Mouse (Mus musculus): ENCODE measurements around the gene Extl1. TPM values are rescaled to one million over a fixed set of nuclear protein-coding genes. Genes with fewer than 3 reads are reported as not detected.

Gene Extl1
- polyA plus RNA-seq, 1 experiment from 2014 or later = 6.4 TPM

DNA sequence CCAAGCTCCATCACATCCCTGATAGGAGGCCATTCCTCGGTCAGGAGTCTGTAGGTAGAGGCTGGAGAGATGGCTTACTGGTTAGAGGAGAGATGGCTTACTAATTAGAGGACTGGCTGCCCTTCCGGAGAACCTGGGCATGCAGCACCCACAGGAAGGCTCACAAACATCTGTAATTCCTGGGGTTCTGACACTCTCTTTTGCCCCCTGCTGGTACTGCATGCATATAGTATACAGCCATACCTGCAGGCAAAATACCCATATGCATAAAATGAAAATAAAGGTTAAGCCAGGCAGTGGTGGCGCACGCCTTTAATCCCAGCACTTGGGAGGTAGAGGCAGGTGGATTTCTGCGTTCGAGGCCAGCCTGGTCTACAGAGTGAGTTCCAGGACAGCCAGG lies 3.6 kb upstream of the Extl1 start:
- 66% methylated on average over 6 of the region's 6 CpGs for WGBS
- Histone ChIP-seq H3K9me3 (no peaks in the 10 kb centered on the region), H3K27me3 (no peaks in the 10 kb centered on the region), H3K36me3 (no peaks in the 10 kb centered on the region), H3K4me2 (no peak overlapping the region), H3K27ac (no peak overlapping the region), H3K4me1 (peaks cover under 1% of the 10 kb centered on the region; the same call in 1 of the 2 replicates), H3K9ac (no peak overlapping the region), H3K4me3 (no peak overlapping the region)
- ATAC-seq (ENCODE audit: insufficient number of reproducible peaks, low FRiP score, low TSS enrichment, low read depth) = no peak

DNA sequence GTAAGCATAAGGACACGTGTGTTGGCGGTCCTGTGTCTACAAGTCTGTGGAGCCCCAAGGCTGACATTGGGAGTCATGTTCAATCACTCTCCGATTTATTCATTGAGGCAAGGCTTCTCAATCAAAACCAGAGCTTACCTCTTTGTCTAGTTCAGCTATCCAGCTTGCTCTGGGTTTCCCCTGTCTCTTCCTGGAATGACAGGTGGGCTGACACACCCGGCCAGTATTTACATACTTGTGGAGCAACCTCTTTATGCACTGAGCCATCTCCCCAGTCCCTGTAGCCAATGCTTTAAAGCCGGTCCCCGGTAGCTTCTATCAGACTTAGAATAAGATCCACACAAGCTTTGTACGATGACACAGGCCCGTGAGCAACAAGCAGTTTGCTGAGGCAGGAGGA lies 4.1 kb downstream of the Extl1 start:
- ATAC-seq (ENCODE audit: insufficient number of reproducible peaks, low FRiP score, low TSS enrichment, low read depth) = no peak
- 71% methylated on average over 8 of the region's 8 CpGs for WGBS

DNA sequence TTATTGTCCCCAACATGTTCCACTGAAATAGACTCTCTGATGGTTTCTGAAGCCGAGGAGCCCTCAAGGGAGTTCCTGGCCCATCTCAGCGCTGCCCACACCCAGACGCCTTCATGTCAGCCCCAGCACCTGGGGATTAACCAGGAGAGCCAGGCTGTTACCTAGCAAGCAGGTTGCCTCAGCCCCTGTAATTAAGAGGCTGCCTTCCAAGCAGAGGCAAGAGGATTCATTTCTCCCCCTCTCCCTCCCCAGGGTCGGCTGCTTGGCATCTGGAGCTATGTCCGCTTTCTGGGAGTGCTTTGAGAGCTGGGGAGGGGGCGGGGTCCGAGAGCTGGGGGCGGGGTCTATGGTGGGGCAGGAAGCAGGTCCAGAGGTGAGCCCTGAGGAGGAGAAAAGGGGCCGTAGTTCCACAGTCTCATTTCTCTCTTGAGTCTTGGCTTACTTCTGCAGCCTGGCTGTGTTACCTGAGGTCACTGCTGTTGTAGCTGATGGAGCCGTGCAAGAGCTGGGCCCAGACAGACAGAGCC lies 5.5 kb downstream of the Extl1 start:
- Histone ChIP-seq H3K36me3 (no peaks in the 10 kb centered on the region), H3K27me3 (0 out of 2 replicates have a peak, but pooled peaks cover 3% of the 10 kb centered on the region), H3K4me2 (no peak overlapping the region), H3K4me1 (peaks cover 18% of the 10 kb centered on the region), H3K27ac (peak overlapping the region; percentile 59), H3K9ac (no peak overlapping the region), H3K9me3 (no peaks in the 10 kb centered on the region), H3K4me3 (no peak overlapping the region)
- WGBS = 24% methylated on average over 10 of the region's 10 CpGs
- 0 out of 2 replicates have a peak, but pooled peaks have one; percentile 15 for ATAC-seq (ENCODE audit: insufficient number of reproducible peaks, low FRiP score, low TSS enrichment, low read depth)

More for the DNA sequence above, 4.1 kb downstream of the Extl1 start:
- H3K4me3 ChIP-seq = no peak overlapping the region
- H3K4me1 ChIP-seq = peaks cover 16% of the 10 kb centered on the region
- no peaks in the 10 kb centered on the region for H3K9me3 ChIP-seq
- no peak overlapping the region for H3K9ac ChIP-seq
- no peak overlapping the region for H3K27ac ChIP-seq
- H3K27me3 ChIP-seq = no peaks in the 10 kb centered on the region
- no peak overlapping the region for H3K4me2 ChIP-seq
- H3K36me3 ChIP-seq = no peaks in the 10 kb centered on the region

DNA sequence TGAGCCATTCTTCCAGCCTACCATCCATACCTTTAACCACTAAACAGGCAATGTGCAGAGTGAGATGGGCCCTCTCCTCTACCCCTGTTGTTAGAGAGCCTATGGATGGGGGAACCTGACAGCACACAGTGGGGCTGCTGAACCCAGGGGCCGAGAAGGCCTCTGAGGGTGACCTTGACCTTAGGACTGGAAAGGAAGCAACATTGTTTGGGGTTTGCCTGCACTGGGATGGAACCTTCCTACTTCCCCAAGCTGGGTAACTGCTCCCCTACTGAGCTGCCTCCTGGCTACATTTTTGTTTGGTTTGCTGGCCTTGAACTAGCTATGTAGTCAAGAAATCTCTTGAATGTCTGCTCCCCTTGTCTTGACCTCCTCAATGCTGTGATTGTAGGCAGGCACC lies 9.3 kb downstream of the Extl1 start:
- H3K9ac ChIP-seq = no peak overlapping the region
- WGBS = 65% methylated on average over 1 of the region's 1 CpGs
- H3K9me3 ChIP-seq = no peaks in the 10 kb centered on the region
- peaks cover 34% of the 10 kb centered on the region for H3K27me3 ChIP-seq
- no peak for ATAC-seq (ENCODE audit: insufficient number of reproducible peaks, low FRiP score, low TSS enrichment, low read depth)
- H3K36me3 ChIP-seq = no peaks in the 10 kb centered on the region
- H3K27ac ChIP-seq = no peak overlapping the region
- no peak overlapping the region for H3K4me3 ChIP-seq
- H3K4me2 ChIP-seq = no peak overlapping the region
- H3K4me1 ChIP-seq = peaks cover 46% of the 10 kb centered on the region

DNA sequence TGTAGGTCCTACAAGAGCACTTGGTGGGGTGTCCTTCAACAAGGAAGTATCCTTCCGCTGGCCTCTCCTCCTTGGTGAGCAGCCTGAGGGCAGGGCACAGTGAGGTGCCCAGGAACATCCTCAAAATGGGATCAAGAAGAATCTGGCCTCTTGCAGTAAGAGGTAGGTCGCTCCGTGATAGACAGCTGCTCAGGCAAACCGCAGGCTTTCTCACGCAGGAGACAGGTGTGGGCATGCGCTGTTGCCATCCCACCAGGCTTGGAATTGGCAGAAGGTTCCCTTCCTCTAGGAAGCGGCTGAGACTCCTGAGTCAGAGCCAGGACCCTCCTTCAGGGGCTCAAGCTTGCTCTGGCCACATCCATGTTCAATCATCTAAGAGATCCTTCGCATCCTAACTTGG lies 10.4 kb downstream of the Extl1 start:
- WGBS = 80% methylated on average over 8 of the region's 8 CpGs
- H3K4me2 ChIP-seq = peak overlapping the region; percentile 8; the same call in 1 of the 2 replicates
- no peak overlapping the region for H3K27ac ChIP-seq
- H3K9me3 ChIP-seq = no peaks in the 10 kb centered on the region
- no peak overlapping the region for H3K9ac ChIP-seq
- no peak overlapping the region for H3K4me3 ChIP-seq
- H3K4me1 ChIP-seq = peaks cover 41% of the 10 kb centered on the region
- no peaks in the 10 kb centered on the region for H3K36me3 ChIP-seq
- peaks cover 36% of the 10 kb centered on the region for H3K27me3 ChIP-seq
- no peak for ATAC-seq (ENCODE audit: insufficient number of reproducible peaks, low FRiP score, low TSS enrichment, low read depth)

DNA sequence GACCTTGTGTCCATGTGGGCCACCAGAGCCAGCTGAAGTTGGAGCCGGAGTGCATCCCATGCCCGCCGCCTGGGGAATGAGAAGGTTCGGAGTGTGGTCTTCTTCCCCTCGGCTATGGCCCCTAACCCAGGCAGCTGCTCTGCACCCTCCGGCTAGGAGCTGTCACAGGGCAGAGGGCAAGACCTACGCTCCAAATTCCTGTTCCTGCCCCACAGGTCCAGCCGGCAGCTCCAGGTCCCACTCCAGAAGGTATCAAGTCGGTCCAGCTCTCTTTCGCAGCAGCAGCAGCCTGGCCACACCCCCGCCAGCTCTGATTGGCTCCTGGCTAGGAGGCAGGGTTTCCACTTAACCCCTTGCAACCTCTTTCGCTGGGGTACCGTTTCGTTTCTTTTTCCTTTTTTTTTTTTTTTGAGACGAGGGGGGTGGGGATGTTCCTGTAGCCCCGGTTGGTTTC lies 11.3 kb downstream of the Extl1 start:
- peaks cover 36% of the 10 kb centered on the region for H3K27me3 ChIP-seq
- H3K9ac ChIP-seq = peak overlapping the region; percentile 33; the same call in 1 of the 2 replicates
- peaks cover 35% of the 10 kb centered on the region for H3K4me1 ChIP-seq
- H3K4me3 ChIP-seq = peak overlapping the region; percentile 56
- H3K27ac ChIP-seq = no peak overlapping the region
- WGBS = under 1% methylated on average over 16 of the region's 16 CpGs
- H3K4me2 ChIP-seq = peak overlapping the region; percentile 95
- ATAC-seq (ENCODE audit: insufficient number of reproducible peaks, low FRiP score, low TSS enrichment, low read depth) = 0 out of 2 replicates have a peak, but pooled peaks have one; percentile 61
- H3K36me3 ChIP-seq = no peaks in the 10 kb centered on the region
- no peaks in the 10 kb centered on the region for H3K9me3 ChIP-seq

DNA sequence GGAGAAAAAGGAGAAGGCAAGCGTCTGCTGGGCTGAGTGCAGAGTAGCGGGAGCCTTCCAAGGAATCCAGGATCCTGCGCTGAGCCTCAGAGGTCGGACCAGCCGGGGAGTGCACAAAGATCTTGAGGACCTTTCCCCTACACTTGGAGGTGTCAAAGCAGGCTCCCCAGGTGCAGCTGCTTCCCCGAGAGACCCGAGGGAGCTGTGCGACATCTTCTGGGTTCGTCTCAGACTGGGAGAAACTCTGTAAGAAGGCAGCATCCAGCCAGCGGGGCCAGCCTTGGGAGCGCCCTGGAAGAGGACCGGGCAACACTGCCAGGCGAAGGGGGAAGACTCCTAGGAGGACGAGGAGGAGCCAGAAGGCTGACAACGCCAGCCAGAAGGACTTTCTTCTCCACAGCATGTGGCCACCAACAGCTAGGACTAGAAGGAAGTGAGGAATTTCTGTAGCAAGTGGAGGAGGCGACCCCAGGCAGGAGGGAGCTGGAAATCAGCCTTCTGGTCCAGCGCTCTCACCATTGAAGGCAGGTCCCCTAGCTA lies 12.3 kb downstream of the Extl1 start:
- WGBS = under 1% methylated on average over 17 of the region's 17 CpGs

DNA sequence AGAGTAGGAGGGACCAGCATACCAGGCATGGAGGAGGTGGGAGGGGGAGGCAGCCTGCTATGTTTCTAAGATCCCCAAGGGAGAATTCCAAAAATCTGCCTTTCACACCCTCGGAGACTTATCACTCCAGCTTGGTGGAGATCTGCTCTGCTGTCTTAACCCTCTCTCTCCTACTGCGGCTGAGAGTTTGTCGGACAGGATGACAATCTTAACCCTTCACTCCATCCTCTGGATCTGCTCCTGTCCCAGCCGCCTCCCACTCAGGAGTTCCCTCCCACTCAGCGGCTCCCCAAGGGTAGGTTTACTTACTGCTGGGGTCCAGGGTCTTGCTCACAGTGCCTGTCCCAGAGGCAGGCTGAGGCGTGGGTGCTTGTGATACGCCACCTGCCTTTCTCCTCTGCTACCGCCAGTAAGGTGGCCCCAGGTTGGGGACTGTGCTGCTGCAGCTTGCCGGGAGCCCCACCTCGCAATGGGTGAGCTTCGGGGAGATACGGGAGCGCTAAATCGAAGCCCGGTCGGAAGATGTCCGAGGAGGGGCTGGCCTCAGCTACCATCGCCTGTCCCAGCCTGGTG lies 12.9 kb downstream of the Extl1 start:
- 1% methylated on average over 18 of the region's 18 CpGs for WGBS
- Histone ChIP-seq H3K9ac (peak overlapping the region; percentile 18; the same call in 1 of the 2 replicates), H3K27me3 (peaks cover 36% of the 10 kb centered on the region), H3K4me2 (peak overlapping the region; percentile 95), H3K36me3 (no peaks in the 10 kb centered on the region), H3K4me3 (peak overlapping the region; percentile 56), H3K4me1 (peaks cover 34% of the 10 kb centered on the region), H3K27ac (0 out of 2 replicates have a peak overlapping the region, but pooled peaks have one; percentile 9), H3K9me3 (no peaks in the 10 kb centered on the region)
- no peak for ATAC-seq (ENCODE audit: insufficient number of reproducible peaks, low FRiP score, low TSS enrichment, low read depth)

More for the DNA sequence above, 12.3 kb downstream of the Extl1 start:
- Histone ChIP-seq H3K9ac (peak overlapping the region; percentile 33; the same call in 1 of the 2 replicates), H3K27ac (0 out of 2 replicates have a peak overlapping the region, but pooled peaks have one; percentile 9), H3K4me3 (peak overlapping the region; percentile 56), H3K4me2 (peak overlapping the region; percentile 95), H3K4me1 (peaks cover 35% of the 10 kb centered on the region), H3K9me3 (no peaks in the 10 kb centered on the region), H3K36me3 (no peaks in the 10 kb centered on the region), H3K27me3 (peaks cover 36% of the 10 kb centered on the region)
- ATAC-seq (ENCODE audit: insufficient number of reproducible peaks, low FRiP score, low TSS enrichment, low read depth) = no peak

DNA sequence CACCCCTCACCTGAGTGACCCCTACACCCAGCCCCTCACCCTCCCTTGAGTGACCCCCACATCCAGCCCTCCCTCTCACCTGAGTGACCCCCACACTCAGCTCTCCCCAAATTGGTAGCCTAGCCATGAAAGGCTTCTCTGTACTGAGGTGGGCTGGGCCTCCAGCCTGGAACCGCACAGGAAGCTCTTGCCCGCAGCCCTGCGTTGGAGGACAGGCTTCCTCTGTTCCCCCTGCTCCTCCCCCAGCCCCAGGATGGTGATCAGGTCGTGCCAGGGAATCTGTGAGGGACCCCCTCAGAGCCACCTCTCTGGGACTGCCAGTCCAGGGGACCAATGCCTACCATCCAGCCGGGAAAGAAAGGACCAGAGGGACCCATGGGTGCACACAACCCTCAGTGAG lies 18.4 kb downstream of the Extl1 start:
- Histone ChIP-seq H3K4me3 (no peak overlapping the region), H3K4me1 (peaks cover 21% of the 10 kb centered on the region), H3K4me2 (no peak overlapping the region), H3K27ac (peak overlapping the region; percentile 71), H3K36me3 (no peaks in the 10 kb centered on the region), H3K9ac (no peak overlapping the region), H3K27me3 (peaks cover 12% of the 10 kb centered on the region), H3K9me3 (no peaks in the 10 kb centered on the region)
- ATAC-seq (ENCODE audit: insufficient number of reproducible peaks, low FRiP score, low TSS enrichment, low read depth) = peak; percentile 59
- WGBS = 45% methylated on average over 5 of the region's 5 CpGs

DNA sequence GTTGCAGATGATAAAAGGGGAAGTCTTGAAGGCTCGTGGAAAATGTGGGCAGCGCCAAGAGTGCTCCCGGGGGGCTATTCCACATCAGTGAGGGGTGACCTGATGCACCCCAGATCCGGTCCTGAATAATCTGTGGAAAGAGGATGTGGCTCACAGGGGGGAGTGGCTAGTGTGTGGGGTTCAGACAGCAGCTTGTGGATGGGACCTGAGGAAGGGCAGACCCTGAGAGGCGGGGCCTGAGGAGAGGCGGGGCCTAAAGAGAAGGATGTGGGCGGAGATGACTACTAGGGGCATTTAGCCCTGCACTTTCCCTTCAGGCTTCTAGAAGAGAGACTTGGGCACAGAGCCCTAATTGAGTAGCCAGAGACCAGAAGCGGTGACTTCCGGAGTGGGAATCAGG lies 21.1 kb downstream of the Extl1 start:
- H3K4me1 ChIP-seq = peaks cover 22% of the 10 kb centered on the region
- no peak overlapping the region for H3K4me3 ChIP-seq
- H3K27ac ChIP-seq = no peak overlapping the region

DNA sequence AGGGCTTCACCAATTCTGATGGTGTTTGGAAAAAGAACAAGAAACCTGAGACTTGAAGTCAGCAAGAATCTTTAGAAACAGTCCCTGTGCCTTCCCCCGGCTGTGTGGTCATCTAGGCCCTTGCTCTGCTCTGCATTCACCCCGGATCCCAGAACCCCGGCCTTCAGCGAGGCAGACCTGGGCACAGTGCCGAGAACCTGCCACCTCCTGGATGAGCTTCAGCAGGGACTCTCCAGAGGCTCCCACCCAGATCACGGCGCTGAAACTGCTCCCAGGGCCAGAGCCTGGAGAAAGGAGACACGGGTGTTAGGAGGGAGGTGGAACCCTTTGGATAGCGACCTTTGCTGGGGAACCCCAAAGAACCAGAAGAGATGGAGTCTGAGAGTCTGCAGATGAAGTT lies 21.5 kb downstream of the Extl1 start:
- Histone ChIP-seq H3K27me3 (peaks cover under 1% of the 10 kb centered on the region), H3K4me1 (peaks cover 25% of the 10 kb centered on the region), H3K27ac (no peak overlapping the region), H3K4me3 (no peak overlapping the region), H3K9ac (no peak overlapping the region), H3K4me2 (no peak overlapping the region), H3K36me3 (no peaks in the 10 kb centered on the region), H3K9me3 (no peaks in the 10 kb centered on the region)
- WGBS = 69% methylated on average over 9 of the region's 9 CpGs
- no peak for ATAC-seq (ENCODE audit: insufficient number of reproducible peaks, low FRiP score, low TSS enrichment, low read depth)

More for the DNA sequence above, 21.1 kb downstream of the Extl1 start:
- WGBS = 26% methylated on average over 9 of the region's 9 CpGs
- Histone ChIP-seq H3K9ac (no peak overlapping the region), H3K27me3 (no peaks in the 10 kb centered on the region; the same call in 1 of the 2 replicates), H3K4me2 (no peak overlapping the region), H3K9me3 (no peaks in the 10 kb centered on the region), H3K36me3 (no peaks in the 10 kb centered on the region)
- no peak for ATAC-seq (ENCODE audit: insufficient number of reproducible peaks, low FRiP score, low TSS enrichment, low read depth)

DNA sequence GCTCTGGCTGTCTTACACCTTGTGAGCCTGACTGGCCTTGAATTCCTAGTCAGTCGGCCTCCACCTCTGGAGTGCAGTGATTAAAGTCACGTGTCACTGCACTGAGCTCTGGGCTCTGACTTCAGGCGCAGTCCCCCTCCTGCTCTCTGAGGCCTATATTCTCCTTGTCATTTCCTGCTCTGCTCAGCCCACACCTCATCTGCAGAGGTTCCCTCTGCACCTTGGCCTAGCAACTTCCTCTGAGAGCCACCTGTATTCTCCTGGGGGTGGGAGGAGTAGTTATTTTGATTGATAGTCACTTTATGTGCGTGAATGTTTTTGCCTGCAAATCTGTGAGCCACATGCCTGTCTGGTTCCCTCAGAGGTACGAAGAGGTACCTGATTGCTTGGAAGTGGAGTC lies 22.4 kb downstream of the Extl1 start:
- Histone ChIP-seq H3K27ac (no peak overlapping the region), H3K9ac (no peak overlapping the region), H3K9me3 (no peaks in the 10 kb centered on the region), H3K36me3 (no peaks in the 10 kb centered on the region), H3K4me1 (peaks cover 32% of the 10 kb centered on the region), H3K4me3 (no peak overlapping the region), H3K4me2 (no peak overlapping the region), H3K27me3 (peaks cover 3% of the 10 kb centered on the region)
- 11% methylated on average over 5 of the region's 5 CpGs for WGBS
- no peak for ATAC-seq (ENCODE audit: insufficient number of reproducible peaks, low FRiP score, low TSS enrichment, low read depth)
